Mouse (Mus musculus): ENCODE results near the gene Brd4. TPM values are rescaled to one million over a fixed set of nuclear protein-coding genes. Genes with fewer than 3 reads are reported as not detected.
A peak's percentile ranks its signal among the peaks of the same experiment; 100 is the strongest.

Brd4 gene
- total and polyA plus RNA-seq, 2 experiments from 2014 or later, result 49.7 to 81.6 TPM

DNA sequence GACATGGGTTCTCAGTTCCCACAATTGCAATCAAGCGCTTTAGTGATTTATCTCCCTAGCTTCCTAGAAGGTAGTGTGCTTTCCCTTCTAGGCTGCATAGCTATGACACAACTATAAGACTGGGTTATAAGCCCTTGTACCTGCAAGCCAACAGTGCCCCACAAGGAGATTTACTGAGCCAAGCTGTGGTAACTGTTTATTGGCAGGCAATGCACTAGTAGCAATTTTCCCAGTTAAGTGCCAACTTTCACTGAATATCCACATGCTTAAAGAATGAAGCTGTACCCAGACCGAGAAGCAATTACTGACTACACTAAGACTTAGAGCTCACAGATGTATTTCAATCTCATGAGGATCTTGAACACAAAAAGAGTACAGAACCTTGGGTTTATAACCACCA is 20.9 kb downstream of the Brd4 start:
- no peaks in the 10 kb centered on the region for H3K36me3 ChIP-seq (ENCODE audit: insufficient read depth, low read length)
- ATAC-seq (ENCODE audit: low FRiP score) (no peak), DNase-seq (ENCODE audit: low spot score) (peak; percentile 53)
- no peak for TF ChIP-seq CTCF (IDR thresholded peaks at IDR 0.05)
- H3K27me3 ChIP-seq (ENCODE audit: insufficient read depth, low read length), result no peaks in the 10 kb centered on the region
- no peaks in the 10 kb centered on the region for H3K4me1 ChIP-seq (ENCODE audit: insufficient read depth, low read length)
- no peak overlapping the region for H3K27ac ChIP-seq (ENCODE audit: low read depth, low read length)
- no peak overlapping the region for H3K9ac ChIP-seq (replicated peaks; ENCODE audit: low read length, poor library complexity, severe bottlenecking)
- H3K4me2 ChIP-seq (ENCODE audit: low read depth, low read length, poor library complexity, severe bottlenecking), result no peak overlapping the region
- H3K4me3 ChIP-seq (ENCODE audit: low read depth, low read length), result no peak overlapping the region
- 84% methylated on average over 2 of the region's 2 CpGs for WGBS
- no peaks in the 10 kb centered on the region for H3K9me3 ChIP-seq (ENCODE audit: low read length)

DNA sequence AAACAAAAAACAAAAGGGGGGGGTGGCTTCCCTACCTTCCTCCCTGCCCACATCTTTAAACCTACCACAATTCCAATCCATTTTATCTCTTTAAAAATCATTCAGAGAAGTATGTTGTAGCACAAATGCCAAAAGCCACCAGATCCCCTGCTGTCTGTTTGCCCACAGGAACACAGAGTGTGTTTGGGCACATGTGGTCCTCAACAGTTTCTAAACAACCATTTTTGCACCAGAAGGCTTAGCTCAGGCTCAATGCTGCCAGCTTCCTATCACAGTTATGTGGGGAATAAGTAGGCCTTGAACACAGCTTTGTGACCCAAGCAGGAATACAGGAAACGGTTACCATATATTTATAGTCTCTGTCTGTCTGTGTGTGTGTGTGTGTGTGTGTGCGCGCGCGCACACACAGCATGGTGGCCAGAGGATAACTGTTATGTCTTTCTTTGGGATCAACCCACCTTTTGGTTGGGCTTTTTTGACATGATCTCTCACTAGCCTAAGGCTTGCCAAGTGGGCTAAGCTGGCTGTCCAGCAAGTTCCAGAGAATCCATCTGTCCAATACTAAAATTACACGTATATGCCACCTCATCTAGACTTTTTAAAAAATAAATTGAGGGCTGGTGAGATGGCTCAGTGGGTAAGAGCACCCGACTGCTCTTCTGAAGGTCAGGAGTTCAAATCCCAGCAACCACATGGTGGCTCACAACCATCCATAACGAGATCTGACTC is 21.5 kb downstream of the Brd4 start:
- no peak overlapping the region for H3K4me2 ChIP-seq (ENCODE audit: low read depth, low read length, poor library complexity, severe bottlenecking)
- no peak overlapping the region for H3K4me3 ChIP-seq (ENCODE audit: low read depth, low read length)
- no peaks in the 10 kb centered on the region for H3K9me3 ChIP-seq (ENCODE audit: low read length)
- DNase-seq (ENCODE audit: low spot score) (no peak), ATAC-seq (ENCODE audit: low FRiP score) (no peak)
- no peaks in the 10 kb centered on the region for H3K4me1 ChIP-seq (ENCODE audit: insufficient read depth, low read length)
- 94% methylated on average over 8 of the region's 8 CpGs for WGBS
- no peaks in the 10 kb centered on the region for H3K27me3 ChIP-seq (ENCODE audit: insufficient read depth, low read length)
- H3K9ac ChIP-seq (replicated peaks; ENCODE audit: low read length, poor library complexity, severe bottlenecking), result no peak overlapping the region
- no peak overlapping the region for H3K27ac ChIP-seq (ENCODE audit: low read depth, low read length)
- no peaks in the 10 kb centered on the region for H3K36me3 ChIP-seq (ENCODE audit: insufficient read depth, low read length)
- no peak for TF ChIP-seq CTCF (IDR thresholded peaks at IDR 0.05)

DNA sequence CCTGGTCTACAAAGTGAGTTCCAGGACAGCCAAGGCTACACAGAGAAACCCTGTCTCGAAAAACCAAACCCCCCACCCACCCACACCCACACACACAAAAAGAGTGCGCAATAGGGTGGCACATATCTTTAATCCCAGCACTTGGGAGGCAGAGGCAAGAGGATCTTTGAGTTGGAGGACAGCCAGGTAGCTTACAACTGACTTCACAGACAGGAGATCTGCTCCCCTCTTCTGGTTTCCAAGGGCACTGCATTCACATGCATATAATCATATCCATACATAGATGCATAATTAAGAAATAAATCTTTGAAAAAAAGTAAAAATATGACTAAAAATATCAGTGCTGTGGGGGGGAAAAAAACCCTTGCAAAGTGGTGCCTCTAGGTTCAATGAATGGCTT is 25.7 kb downstream of the Brd4 start:
- no peak overlapping the region for H3K9ac ChIP-seq (replicated peaks; ENCODE audit: low read length, poor library complexity, severe bottlenecking)
- no peak for ATAC-seq (ENCODE audit: low FRiP score)
- peak; percentile 17; the same call in 1 of the 2 replicates for TF ChIP-seq CTCF (IDR thresholded peaks at IDR 0.05)
- no peak overlapping the region for H3K4me3 ChIP-seq (ENCODE audit: low read depth, low read length)
- 95% methylated on average over 2 of the region's 2 CpGs for WGBS
- no peaks in the 10 kb centered on the region for H3K27me3 ChIP-seq (ENCODE audit: insufficient read depth, low read length)
- no peaks in the 10 kb centered on the region for H3K36me3 ChIP-seq (ENCODE audit: insufficient read depth, low read length)
- no peak overlapping the region for H3K4me2 ChIP-seq (ENCODE audit: low read depth, low read length, poor library complexity, severe bottlenecking)
- H3K9me3 ChIP-seq (ENCODE audit: low read length), result no peaks in the 10 kb centered on the region
- no peaks in the 10 kb centered on the region for H3K4me1 ChIP-seq (ENCODE audit: insufficient read depth, low read length)
- no peak for DNase-seq (ENCODE audit: low spot score)
- no peak overlapping the region for H3K27ac ChIP-seq (ENCODE audit: low read depth, low read length)

DNA sequence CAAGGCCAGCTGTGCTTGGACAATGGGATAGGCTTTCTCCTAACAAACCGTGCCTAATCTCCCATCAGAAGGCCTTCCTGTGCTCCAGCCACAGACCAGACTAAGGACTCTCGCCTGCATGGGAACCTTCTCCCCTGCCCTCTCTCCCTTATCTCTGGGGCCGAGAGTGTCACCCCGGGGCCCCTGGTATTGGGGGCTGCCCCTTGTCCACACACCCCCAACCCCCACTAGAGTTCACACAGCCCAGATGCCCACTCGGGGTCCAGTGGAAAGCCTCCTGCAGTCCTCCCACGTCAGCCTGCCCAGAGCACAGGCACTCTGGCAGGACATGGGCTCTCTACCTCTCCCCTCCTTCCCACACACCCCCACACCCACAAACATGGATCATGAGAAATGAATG is 26.6 kb downstream of the Brd4 start:
- Histone ChIP-seq H3K9me3 (ENCODE audit: low read length) (no peaks in the 10 kb centered on the region), H3K4me1 (ENCODE audit: insufficient read depth, low read length) (no peaks in the 10 kb centered on the region), H3K4me2 (ENCODE audit: low read depth, low read length, poor library complexity, severe bottlenecking) (no peak overlapping the region), H3K9ac (replicated peaks; ENCODE audit: low read length, poor library complexity, severe bottlenecking) (no peak overlapping the region), H3K27ac (ENCODE audit: low read depth, low read length) (no peak overlapping the region), H3K27me3 (ENCODE audit: insufficient read depth, low read length) (no peaks in the 10 kb centered on the region), H3K4me3 (ENCODE audit: low read depth, low read length) (no peak overlapping the region), H3K36me3 (ENCODE audit: insufficient read depth, low read length) (no peaks in the 10 kb centered on the region)
- DNase-seq (ENCODE audit: low spot score) (no peak), ATAC-seq (ENCODE audit: low FRiP score) (no peak)
- 28% methylated on average over 6 of the region's 6 CpGs for WGBS
- no peak for TF ChIP-seq CTCF (IDR thresholded peaks at IDR 0.05)

DNA sequence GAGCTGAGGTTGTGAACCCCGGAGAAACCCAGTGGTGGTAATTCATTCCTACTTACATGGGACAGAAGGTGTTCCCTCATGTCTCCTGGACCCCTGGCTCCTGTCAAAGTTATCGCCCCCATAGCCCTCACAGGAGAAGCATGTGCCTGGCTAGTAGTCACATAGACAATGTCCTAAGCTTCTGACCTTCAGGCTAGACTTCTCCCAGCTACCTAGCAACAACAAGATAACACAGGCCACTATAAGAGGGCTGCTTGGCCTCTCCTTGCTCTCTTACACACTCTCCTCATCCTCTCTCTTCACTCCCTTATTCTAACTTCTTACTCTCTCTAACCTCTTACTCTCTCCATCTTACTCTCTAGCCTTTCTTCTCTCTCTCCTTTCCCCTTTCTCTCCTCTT is 27.1 kb downstream of the Brd4 start:
- DNase-seq (ENCODE audit: low spot score) (no peak), ATAC-seq (ENCODE audit: low FRiP score) (no peak)
- no peaks in the 10 kb centered on the region for H3K4me1 ChIP-seq (ENCODE audit: insufficient read depth, low read length)
- no peaks in the 10 kb centered on the region for H3K9me3 ChIP-seq (ENCODE audit: low read length)
- H3K4me2 ChIP-seq (ENCODE audit: low read depth, low read length, poor library complexity, severe bottlenecking), result no peak overlapping the region
- WGBS, result 70% methylated on average over 2 of the region's 2 CpGs
- H3K27ac ChIP-seq (ENCODE audit: low read depth, low read length), result no peak overlapping the region
- H3K4me3 ChIP-seq (ENCODE audit: low read depth, low read length), result no peak overlapping the region
- no peak overlapping the region for H3K9ac ChIP-seq (replicated peaks; ENCODE audit: low read length, poor library complexity, severe bottlenecking)
- TF ChIP-seq CTCF (IDR thresholded peaks at IDR 0.05), result no peak
- no peaks in the 10 kb centered on the region for H3K27me3 ChIP-seq (ENCODE audit: insufficient read depth, low read length)
- H3K36me3 ChIP-seq (ENCODE audit: insufficient read depth, low read length), result no peaks in the 10 kb centered on the region

DNA sequence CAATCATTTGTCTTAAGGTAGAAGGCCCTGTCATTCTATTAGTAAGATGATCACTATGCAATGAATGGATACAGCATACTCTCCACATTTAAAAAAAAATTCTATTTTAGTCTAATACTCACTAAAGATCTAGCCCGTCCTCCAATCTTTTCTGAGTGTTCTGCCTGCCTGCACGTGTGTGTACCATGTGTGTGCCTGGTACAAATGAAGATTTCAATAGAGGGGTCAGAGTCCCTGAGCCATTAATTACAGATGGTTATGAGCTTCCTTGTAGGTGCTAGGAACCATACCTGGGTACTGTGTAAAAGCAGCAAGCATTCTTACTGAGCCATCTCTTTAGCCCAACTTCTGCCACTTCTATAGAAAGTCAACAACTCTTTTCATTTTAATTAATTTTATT is 27.6 kb downstream of the Brd4 start:
- no peak overlapping the region for H3K4me2 ChIP-seq (ENCODE audit: low read depth, low read length, poor library complexity, severe bottlenecking)
- H3K4me1 ChIP-seq (ENCODE audit: insufficient read depth, low read length), result no peaks in the 10 kb centered on the region
- no peak overlapping the region for H3K27ac ChIP-seq (ENCODE audit: low read depth, low read length)
- H3K27me3 ChIP-seq (ENCODE audit: insufficient read depth, low read length), result no peaks in the 10 kb centered on the region
- WGBS, result 89% methylated on average over 2 of the region's 2 CpGs
- H3K9me3 ChIP-seq (ENCODE audit: low read length), result no peaks in the 10 kb centered on the region
- no peak overlapping the region for H3K9ac ChIP-seq (replicated peaks; ENCODE audit: low read length, poor library complexity, severe bottlenecking)
- TF ChIP-seq CTCF (IDR thresholded peaks at IDR 0.05), result no peak
- H3K36me3 ChIP-seq (ENCODE audit: insufficient read depth, low read length), result no peaks in the 10 kb centered on the region
- no peak overlapping the region for H3K4me3 ChIP-seq (ENCODE audit: low read depth, low read length)
- ATAC-seq (ENCODE audit: low FRiP score), result no peak
- no peak for DNase-seq (ENCODE audit: low spot score)

Data from midbrain, postnatal 0 days (tissue).